Mouse (Mus musculus) central nervous system, embryonic 14 days (tissue): ENCODE results near the gene Gm19684. TPM values are rescaled to one million over a fixed set of nuclear protein-coding genes. Genes with fewer than 3 reads are reported as not detected.

Source experiments
- polyA plus RNA-seq: library from polyadenylated mRNA; depleted of rRNA; stranded (reverse); fragments of >200 nt; gene quantifications from 2 replicates; pipeline ENCODE4 v1.2.3, GENCODE M21; 2012; rRNA removed

Gene Gm19684
- not detected in 2 replicates for polyA plus RNA-seq

GRCm38 (mm10) chr17:36121352-36122020 lies at the start of gene Gm19684:
Gene Gm19684, plus strand, starts transcription at chr17:36121678.

DNA sequence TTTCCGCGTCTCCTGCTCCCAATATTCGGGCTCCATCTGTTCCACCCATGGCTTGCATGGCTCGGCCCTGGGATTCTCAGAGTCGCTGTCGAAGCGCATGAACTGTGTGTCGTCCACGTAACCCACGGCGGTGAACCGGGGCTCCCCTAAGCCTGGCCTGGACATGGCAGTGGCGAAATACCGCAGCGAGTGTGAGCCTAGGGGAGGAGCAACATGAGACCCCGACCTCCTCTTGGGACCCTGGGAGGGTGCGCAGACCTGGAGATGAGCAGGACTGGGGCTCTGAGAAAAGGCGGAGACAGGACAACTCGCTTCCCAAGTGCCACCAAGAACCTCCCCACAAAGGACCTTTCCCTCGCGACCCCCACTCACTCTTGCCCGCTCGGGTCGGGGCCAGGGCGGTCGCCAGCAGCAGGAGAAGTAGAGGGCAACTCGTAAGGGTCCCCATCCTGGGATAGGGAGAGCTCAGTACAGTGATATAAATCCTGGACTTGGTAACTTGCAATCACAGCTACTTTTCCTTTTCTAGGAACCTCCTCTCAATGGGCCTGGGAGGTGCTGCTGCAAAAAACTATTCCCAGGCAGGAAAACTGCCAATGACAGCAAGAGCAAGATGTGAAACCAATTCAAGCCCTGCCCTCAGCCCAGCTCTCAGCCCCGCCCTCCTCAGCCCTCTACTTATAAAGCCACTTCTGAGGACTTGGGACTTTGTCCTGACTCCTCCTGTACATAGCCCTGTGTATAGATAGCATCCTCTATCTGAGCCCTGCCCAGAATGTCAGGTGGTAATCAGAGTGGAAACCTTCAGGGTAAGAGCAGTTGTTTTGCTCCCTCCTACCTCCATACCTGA lies 7.7 kb downstream of the Gm19684 start, which contains the start of gene Gm7030:
Gene Gm7030 (minus strand): TSS at position 458 of the 850 bp plus-strand sequence.

GRCm38 (mm10) chr17:36168039-36168652 lies 46.7 kb downstream of the Gm19684 start, which contains the start of gene Gm8909:
Gene Gm8909, minus strand, starts transcription at chr17:36168537.

Other genes starting within 250 kb of the Gm19684 start
- gene Dhx16, start 241.9 kb upstream of the Gm19684 start, polyA plus RNA-seq, result 62.9 and 66.5 TPM in 2 replicates
- 76.7 and 87.7 TPM in 2 replicates for gene 2310061I04Rik, start 224.2 kb upstream of the Gm19684 start, polyA plus RNA-seq
- gene Atat1, start 211.6 kb upstream of the Gm19684 start, polyA plus RNA-seq, result 501 and 522 TPM in 2 replicates
- gene Mrps18b, start 205.3 kb upstream of the Gm19684 start, polyA plus RNA-seq, result 47.1 and 48.5 TPM in 2 replicates
- gene Ppp1r10, start 205.2 kb upstream of the Gm19684 start, polyA plus RNA-seq, result 51.1 and 51.8 TPM in 2 replicates
- gene Abcf1, start 151.9 kb upstream of the Gm19684 start, polyA plus RNA-seq, result 102 and 109 TPM in 2 replicates
- gene Gnl1, start 141.8 kb upstream of the Gm19684 start, polyA plus RNA-seq, result 37.6 and 47.2 TPM in 2 replicates
- gene Prr3, start 141.4 kb upstream of the Gm19684 start, polyA plus RNA-seq, result 58.4 and 64.9 TPM in 2 replicates
- 0.39 and 0.44 TPM in 2 replicates for gene H2-T24, start 101.1 kb upstream of the Gm19684 start, polyA plus RNA-seq
- 8.6 and 10.6 TPM in 2 replicates for gene H2-T23, start 88.8 kb upstream of the Gm19684 start, polyA plus RNA-seq
- gene H2-T22, start 78.9 kb upstream of the Gm19684 start, polyA plus RNA-seq, result 8.4 and 13.7 TPM in 2 replicates
- gene Gm6034, start 78.7 kb upstream of the Gm19684 start, polyA plus RNA-seq, result not detected in 2 replicates
- gene Gm11127, start 63.3 kb upstream of the Gm19684 start, polyA plus RNA-seq, result 0.05 TPM in 1 of 2 replicates, not detected in the other
- not detected in 2 replicates for gene Gm7030, start 7.7 kb downstream of the Gm19684 start, polyA plus RNA-seq
- gene Gm8909, start 46.9 kb downstream of the Gm19684 start, polyA plus RNA-seq, result not detected in 2 replicates
- gene H2-T3, start 68.6 kb downstream of the Gm19684 start, polyA plus RNA-seq, result not detected in 2 replicates
- 84.7 and 93.7 TPM in 2 replicates for gene Rpp21, start 136.4 kb downstream of the Gm19684 start, polyA plus RNA-seq
- gene Trim39, start 150.6 kb downstream of the Gm19684 start, polyA plus RNA-seq, result 54.5 and 56.0 TPM in 2 replicates
- not detected in 2 replicates for gene H2-M10.2, start 164.8 kb downstream of the Gm19684 start, polyA plus RNA-seq
- not detected in 2 replicates for gene H2-M10.1, start 204.5 kb downstream of the Gm19684 start, polyA plus RNA-seq
- not detected in 2 replicates for gene H2-M10.3, start 246.7 kb downstream of the Gm19684 start, polyA plus RNA-seq